Mouse (Mus musculus) adrenal gland, postnatal 4 days (tissue): ENCODE data around the gene Prdm16. TPM values are rescaled to one million over a fixed set of nuclear protein-coding genes. Genes with fewer than 3 reads are reported as not detected.

Experiments used
- DNase-seq, 2 experiments: peaks; one replicate each; pipeline ENCODE4 v3.0.0; 2021 to 2022; ENCODE audit warnings: low spot score in 2 of 2, mixed read lengths in 2 of 2
- total RNA-seq, 2 experiments: library from RNA; stranded (reverse); gene quantifications; 2 replicates each; pipeline ENCODE4 v1.2.3; 2021

Prdm16 gene
- total RNA-seq, 2 experiments from 2014 or later = 10.3 to 17.3 TPM

- DNase-seq = no peak
Measured at GRCm38 (mm10) chr4:154394123-154394722, 242.4 kb downstream of the Prdm16 start.

DNA sequence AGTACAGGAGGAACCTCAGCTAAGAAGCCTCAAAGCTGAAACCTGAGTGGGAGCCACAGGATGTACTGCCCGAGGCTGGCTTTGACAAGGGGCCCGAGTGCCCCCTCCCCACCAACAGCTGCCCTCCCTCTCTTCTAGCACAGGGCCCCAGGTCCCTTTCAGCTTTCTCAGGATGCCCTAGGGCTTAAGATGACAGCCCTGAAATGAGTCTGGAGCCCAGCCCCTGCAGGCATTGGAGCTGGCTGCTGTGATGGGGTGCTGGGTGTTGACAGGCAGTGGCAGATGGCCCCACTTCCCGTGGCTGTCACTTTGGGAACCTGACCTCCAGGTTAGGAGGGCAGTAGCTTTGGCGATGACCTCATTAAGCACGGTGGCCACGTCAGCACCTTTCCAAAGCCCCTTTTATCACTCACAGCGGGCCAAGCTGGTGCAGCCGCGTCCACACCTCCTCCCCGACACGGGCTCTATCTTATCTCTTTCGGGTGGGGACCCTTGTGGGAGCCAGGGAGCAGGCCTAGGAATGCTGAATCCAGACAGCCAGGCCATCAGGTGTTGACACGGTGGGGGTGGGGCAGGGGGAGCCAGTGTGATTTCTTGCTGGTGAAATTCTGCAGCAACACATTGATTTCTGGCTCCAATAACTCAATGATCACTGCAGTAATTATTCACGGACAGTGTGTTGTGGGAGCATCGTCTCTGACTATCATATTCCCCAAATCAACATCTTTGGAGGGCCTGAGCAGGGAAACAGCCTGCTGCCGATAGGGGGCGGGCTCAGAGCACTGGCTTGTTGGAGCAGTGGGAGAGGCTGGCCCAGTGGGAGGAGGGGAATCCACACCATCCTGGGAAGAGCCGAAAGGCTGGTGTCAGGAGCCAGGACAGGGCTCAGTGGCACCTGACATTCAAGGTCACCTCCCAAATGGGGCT is 243.2 kb downstream of the Prdm16 start:
- no peak for DNase-seq

GRCm38 (mm10) chr4:154392641-154393040 is 244.0 kb downstream of the Prdm16 start:
- DNase-seq = no peak

GRCm38 (mm10) chr4:154390333-154391080 is 246.2 kb downstream of the Prdm16 start:
- DNase-seq = no peak

GRCm38 (mm10) chr4:154389641-154390040 is 247.0 kb downstream of the Prdm16 start:
- no peak for DNase-seq

DNA sequence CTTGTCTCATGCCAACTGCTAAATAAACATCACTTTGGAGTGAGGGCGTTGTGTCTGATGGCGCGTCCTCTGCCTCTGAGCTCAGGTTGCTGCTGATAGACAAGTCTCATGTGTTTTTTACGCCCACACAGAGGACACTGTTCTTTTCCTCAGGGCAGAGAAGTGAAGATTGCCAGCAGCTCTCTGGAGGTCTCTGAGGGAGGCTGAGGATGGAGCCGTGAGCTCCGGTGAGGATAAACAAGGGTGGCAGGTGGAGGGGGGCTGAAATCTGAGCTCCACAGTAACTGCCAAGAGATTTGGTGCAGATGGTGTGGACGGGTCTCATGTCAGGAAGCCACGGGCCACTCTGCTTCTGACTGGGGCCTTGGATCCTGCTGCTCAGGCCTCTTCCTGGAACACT is 249.9 kb downstream of the Prdm16 start:
- DNase-seq = no peak

DNA sequence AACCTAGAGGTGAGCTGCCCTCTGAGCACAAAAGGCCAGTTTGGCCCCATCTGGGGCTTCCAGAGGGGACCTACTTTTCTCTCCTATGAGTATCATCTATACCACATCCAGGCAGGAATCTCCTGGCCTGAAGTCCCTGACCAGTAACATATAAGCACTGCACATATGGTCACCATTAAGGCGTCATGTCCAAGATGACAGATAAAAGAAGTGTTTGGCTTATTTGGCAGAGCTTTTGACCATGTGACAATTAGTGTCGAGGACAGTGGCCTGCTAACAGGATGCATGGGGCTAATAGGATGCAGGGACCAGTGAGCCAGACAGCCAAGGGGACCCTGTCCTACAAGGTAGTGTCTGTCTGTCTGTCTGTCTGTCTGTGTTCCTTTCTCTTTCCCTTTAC is 250.8 kb downstream of the Prdm16 start:
- DNase-seq = no peak

- no peak for DNase-seq
Measured at GRCm38 (mm10) chr4:154385208-154385607, 251.5 kb downstream of the Prdm16 start.

GRCm38 (mm10) chr4:154378876-154379275 is 257.8 kb downstream of the Prdm16 start:
- DNase-seq = no peak

GRCm38 (mm10) chr4:154375939-154376625 is 260.6 kb downstream of the Prdm16 start:
- no peak for DNase-seq

DNA sequence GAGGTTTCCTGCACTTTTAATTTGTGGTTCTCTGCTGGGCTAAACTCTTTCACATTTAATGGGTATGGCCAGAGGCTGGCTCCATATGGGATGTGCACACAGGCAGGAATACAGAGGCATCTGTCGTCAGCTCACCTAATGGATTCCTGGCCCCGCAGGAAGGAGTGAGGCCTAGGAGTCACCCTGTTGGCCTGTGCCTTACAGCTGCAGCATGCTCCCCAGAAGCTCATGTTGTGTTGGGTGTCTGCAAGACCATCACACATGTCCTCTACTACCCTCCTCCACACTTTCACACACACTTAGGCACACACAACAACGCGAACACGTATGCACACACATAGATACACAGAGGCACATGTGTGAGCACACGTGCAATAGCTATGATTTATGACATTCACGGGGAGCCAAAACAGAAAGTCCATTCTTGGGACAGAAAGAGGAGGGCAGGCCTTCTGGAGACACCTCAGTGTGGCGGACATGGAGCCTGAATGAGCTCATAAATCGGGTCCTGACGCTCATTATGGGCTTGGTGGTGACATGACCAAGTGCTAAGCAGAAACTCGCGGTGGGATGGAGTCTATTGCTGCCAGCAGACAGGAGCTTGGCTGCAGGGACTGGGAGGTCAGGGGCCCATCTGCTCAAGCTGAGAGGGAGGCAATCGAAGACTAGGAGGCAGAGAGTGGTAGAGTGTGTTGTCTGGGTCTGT is 265.0 kb downstream of the Prdm16 start:
- no peak for DNase-seq

DNA sequence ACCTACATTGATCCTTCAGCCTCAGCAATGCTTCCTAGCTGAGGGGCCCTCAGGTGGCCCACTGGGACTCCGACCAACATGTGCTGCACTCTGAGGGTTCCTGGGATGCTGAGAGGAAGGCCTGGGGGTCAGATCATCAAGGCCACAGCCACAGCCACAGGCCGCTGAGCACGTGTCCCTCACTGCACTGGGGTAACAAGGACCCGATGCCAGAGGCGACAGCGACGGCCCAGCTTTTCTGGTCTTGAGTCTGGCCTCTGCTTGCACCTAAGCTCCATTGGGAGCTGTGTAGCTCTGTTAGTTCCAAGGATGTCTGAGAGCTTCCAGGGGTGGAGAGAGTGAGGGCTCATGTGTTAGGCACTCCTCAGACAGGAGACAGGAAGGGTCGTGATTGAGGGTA is 265.8 kb downstream of the Prdm16 start:
- DNase-seq = no peak

- no peak for DNase-seq
Measured at GRCm38 (mm10) chr4:154369089-154369488, 267.6 kb downstream of the Prdm16 start.

GRCm38 (mm10) chr4:154366836-154367235 is 269.8 kb downstream of the Prdm16 start:
- DNase-seq = no peak

- no peak for DNase-seq
Measured at GRCm38 (mm10) chr4:154364752-154365151, 271.9 kb downstream of the Prdm16 start.

DNA sequence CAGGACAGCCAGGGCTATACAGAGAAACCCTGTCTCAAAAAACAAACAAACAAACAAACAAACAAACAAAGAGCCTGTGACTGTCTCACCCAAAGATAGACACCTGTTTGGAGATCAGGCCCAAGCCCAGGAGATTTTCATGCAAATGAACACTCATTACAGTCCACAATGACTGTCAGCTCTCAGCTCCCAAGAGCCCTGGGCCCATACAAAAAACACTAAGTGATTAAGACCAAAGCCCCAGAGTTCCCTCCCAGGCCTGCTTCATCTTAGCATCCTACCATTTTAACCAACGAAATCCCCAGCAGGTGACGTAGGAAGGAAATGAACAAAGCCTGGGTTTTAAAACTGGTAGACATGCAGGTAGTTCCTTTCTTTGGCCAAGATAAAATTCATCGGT is 275.8 kb downstream of the Prdm16 start:
- no peak for DNase-seq

- no peak for DNase-seq
Measured at GRCm38 (mm10) chr4:154360441-154360840, 276.2 kb downstream of the Prdm16 start.

- no peak for DNase-seq
Measured at GRCm38 (mm10) chr4:154359762-154360300, 276.8 kb downstream of the Prdm16 start.

- DNase-seq = no peak
Measured at GRCm38 (mm10) chr4:154358816-154359215, 277.9 kb downstream of the Prdm16 start.

- DNase-seq = no peak
Measured at GRCm38 (mm10) chr4:154358370-154358769, 278.3 kb downstream of the Prdm16 start.
